Mouse (Mus musculus) gastrocnemius, postnatal 36 days (tissue): ENCODE results near the gene Vmn1r113. TPM values are rescaled to one million over a fixed set of nuclear protein-coding genes. Genes with fewer than 3 reads are reported as not detected.
"Not testable (repeated sequence)": the region's sequence is repeated elsewhere in the genome, so short reads cannot be mapped to it uniquely, and the experiment has no call there.

ENCODE experiments used
- DNase-seq, 2 experiments: peaks; one replicate each; pipeline ENCODE4 v3.0.0; 2022
- intact Hi-C: fragments of 180-260 bp; cut with DNase I; formaldehyde crosslinking; loops from one replicate; pipeline ENCODE4 v1.15.1; 2025
- long read RNA-seq, 2 experiments: library from polyadenylated mRNA; stranded (forward); transcript quantifications; one replicate each; pipeline ENCODE4 v2.0.0; 2021
- total RNA-seq, 2 experiments: library from RNA; stranded (reverse); gene quantifications; 2 replicates each; pipeline ENCODE4 v1.2.3; 2021

Gene Vmn1r113
- total RNA-seq: not detected
- long read RNA-seq, experiment 1: 0 reads
- long read RNA-seq, experiment 2: 0 reads

DNA sequence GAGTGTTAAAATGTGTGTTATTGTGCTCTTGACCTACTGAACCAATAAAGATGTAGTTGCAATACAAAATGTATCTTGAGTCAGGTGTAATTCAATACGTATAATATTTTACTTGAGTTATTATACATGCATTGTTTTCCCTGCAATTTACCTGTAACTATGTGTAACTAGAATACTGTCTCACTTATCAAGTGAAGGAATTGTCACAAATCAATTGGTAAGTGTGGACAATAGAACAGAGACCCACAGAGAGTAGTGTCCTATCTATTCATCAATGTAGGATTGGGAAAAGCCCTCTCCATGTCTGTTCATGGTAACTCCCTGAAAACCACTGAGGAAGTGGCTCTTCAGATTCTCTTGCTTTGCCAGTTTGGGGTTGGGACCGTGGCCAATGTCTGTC, at the start of gene Vmn1r113:
Vmn1r113 (plus strand) TSS at position 301 of the 400 bp plus-strand sequence.
- intact Hi-C loops, DNase-seq: not testable (repeated sequence)

DNA sequence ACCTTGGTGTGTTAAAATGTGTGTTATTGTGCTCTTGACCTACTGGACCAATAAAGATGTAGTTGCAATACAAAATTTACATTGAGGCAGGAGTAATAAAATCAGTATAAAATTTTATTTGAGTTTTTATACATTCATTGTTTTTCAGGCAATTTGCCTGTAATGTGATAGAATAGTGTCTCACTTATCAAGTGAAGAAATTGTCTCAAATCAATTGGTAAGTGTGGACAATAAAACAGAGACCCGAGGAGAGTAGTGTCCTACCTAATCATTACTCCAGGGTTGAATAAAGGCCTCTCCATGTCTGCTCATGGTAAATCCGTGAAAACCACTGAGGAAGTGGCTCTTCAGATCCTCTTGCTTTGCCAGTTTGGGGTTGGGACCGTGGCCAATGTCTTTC, 16.2 kb upstream of the Vmn1r113 start, which contains the start of gene Vmn1r112:
Vmn1r112 (plus strand) TSS at position 301 of the 400 bp plus-strand sequence.
- DNase-seq, intact Hi-C loops: not testable (repeated sequence)

DNA sequence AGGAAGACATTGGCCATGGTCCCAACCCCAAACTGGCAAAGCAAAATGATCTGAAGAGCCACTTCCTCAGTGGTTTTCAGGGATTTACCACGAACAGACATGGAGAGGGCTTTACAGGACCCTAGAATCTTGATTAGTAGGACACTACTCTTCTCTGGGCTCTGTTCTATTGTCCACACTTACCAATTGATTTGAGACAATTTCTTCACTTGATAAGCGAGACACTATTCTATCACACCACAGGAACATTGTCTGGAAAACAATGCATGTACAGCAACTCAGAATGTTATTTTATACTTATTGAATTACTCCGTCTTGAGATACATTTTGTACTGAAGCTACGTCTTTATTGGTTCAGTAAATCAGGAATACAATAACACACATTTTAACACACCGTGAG, 25.0 kb downstream of the Vmn1r113 start, which contains the start of gene Vmn1r114:
Vmn1r114 (minus strand) TSS at position 101 of the 400 bp plus-strand sequence.
- intact Hi-C loops, DNase-seq: not testable (repeated sequence)

Other genes starting within 250 kb of the Vmn1r113 start
- gene Gm5726, start 241.5 kb upstream of the Vmn1r113 start, total RNA-seq: not detected
- gene Gm4141, start 211.0 kb upstream of the Vmn1r113 start, total RNA-seq: not detected
- gene Gm4513, start 188.3 kb upstream of the Vmn1r113 start, total RNA-seq: not detected
- gene Vmn1r107, start 118.4 kb upstream of the Vmn1r113 start, total RNA-seq: not detected
- gene Vmn1r111, start 84.1 kb upstream of the Vmn1r113 start, total RNA-seq: not detected
- not detected for gene Gm10668, start 56.7 kb upstream of the Vmn1r113 start, total RNA-seq
- gene Vmn1r112, start 16.1 kb upstream of the Vmn1r113 start, total RNA-seq: not detected
- not detected for gene Vmn1r114, start 24.9 kb downstream of the Vmn1r113 start, total RNA-seq
- gene Vmn1r115, start 57.7 kb downstream of the Vmn1r113 start, total RNA-seq: not detected
- not detected for gene Vmn1r116, start 85.0 kb downstream of the Vmn1r113 start, total RNA-seq
- gene Vmn1r117, start 96.8 kb downstream of the Vmn1r113 start, total RNA-seq: not detected
- gene Vmn1r118, start 125.1 kb downstream of the Vmn1r113 start, total RNA-seq: not detected
- not detected for gene Vmn1r119, start 225.2 kb downstream of the Vmn1r113 start, total RNA-seq